In the genomic region with DNA sequence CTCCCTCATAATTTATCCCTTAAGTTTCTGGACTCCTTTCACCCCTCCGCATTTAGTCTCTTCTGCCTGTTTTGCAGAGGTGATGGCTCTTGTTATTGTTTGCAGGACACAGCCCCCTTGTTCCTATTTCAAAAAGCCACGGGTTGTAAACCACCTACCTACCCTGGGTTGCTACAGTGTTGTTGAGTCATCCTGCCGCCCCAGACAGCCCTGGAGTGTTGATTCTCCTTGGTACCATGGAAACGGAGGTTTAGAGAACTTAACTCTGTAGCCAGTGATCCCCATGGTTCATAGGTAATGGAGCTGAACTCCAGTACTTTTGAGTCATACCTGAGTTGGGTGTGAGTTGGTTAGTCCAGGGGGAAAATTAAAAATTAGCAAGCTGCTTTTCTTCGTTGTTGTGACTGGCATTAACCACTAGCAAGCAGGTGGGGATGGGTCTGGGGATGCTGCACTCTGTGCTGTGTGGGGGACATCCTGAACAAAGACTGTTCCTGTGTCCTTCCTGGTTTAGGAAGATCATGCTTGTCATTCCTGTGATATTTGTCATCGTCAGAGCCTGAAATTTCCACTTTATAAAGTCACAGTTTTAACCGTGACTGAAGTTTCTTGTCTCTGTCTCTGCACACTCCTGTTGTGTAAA, we compare ENCODE assay signal across 8 mouse cellular contexts. TPM values are rescaled to one million over a fixed set of nuclear protein-coding genes. Genes with fewer than 3 reads are reported as not detected.
DNase-seq lines count a peak whose midpoint lies in the region; ATAC-seq and TF ChIP-seq lines count a peak whose summit lies in the region.

No protein-coding gene starts in this region.

- no peak for TF ChIP-seq POLR2A in myocyte (IDR thresholded peaks at IDR 0.05; ENCODE audit: insufficient read length, low read depth)

- no peak for ATAC-seq in heart, embryonic 14.5 days (ENCODE audit: insufficient number of reproducible peaks, insufficient read depth, low FRiP score, low read depth)
- ATAC-seq in forebrain, embryonic 14.5 days: no peak
- ATAC-seq in limb, embryonic 11.5 days (ENCODE audit: insufficient number of reproducible peaks, low FRiP score, low TSS enrichment, low read depth): no peak

- 15% methylated on average over 7 of the region's 7 CpGs for WGBS in heart, embryonic 14.5 days
- WGBS in forebrain, embryonic 14.5 days: 20% methylated on average over 7 of the region's 7 CpGs
- WGBS in limb, embryonic 11.5 days: 21% methylated on average over 7 of the region's 7 CpGs

- intact Hi-C loops in heart, postnatal 25 days (cut with DNase I): loop anchor here (5.0 kb wide), 2 partner anchors 41 to 96 kb away; no protein-coding TSS in a partner anchor

- H3K27me3 ChIP-seq in heart, embryonic 14.5 days (ENCODE audit: control insufficient read depth, insufficient read depth, low read length): no peaks in the 10 kb centered on the region
- H3K27me3 ChIP-seq in forebrain, embryonic 14.5 days (replicated peaks; ENCODE audit: control insufficient read depth, insufficient read depth, low read length): no peaks in the 10 kb centered on the region
- H3K27me3 ChIP-seq in limb, embryonic 11.5 days (ENCODE audit: control insufficient read depth, insufficient read depth, low read length): no peaks in the 10 kb centered on the region
- H3K27me3 ChIP-seq in myocyte (ENCODE audit: control insufficient read depth, insufficient read depth, insufficient read length): no peaks in the 10 kb centered on the region

- H3K4me1 ChIP-seq in heart, embryonic 14.5 days (ENCODE audit: control insufficient read depth in 2 of 2, insufficient read depth in 2 of 2, low read length in 2 of 2): peaks cover 29 to 61% of the 10 kb centered on the region in 2 experiments
- peaks cover 38% of the 10 kb centered on the region for H3K4me1 ChIP-seq in forebrain, embryonic 14.5 days (ENCODE audit: control insufficient read depth, insufficient read depth, low read length)
- peaks cover 23% of the 10 kb centered on the region for H3K4me1 ChIP-seq in limb, embryonic 11.5 days (ENCODE audit: control insufficient read depth, insufficient read depth, low read length)

- H3K4me3 ChIP-seq in heart, embryonic 14.5 days (ENCODE audit: control insufficient read depth in 1 of 2, insufficient read depth in 1 of 2, low read depth in 1 of 2, low read length in 2 of 2): peak overlapping the region; percentile 19 to 90; a peak in 3 of 4 replicates
- H3K4me3 ChIP-seq in forebrain, embryonic 14.5 days (ENCODE audit: low read depth, low read length): peak overlapping the region; percentile 92
- no peak overlapping the region; the same call in 1 of the 2 replicates for H3K4me3 ChIP-seq in limb, embryonic 11.5 days (ENCODE audit: low read depth, low read length)
- peak overlapping the region; percentile 71 for H3K4me3 ChIP-seq in myocyte

- peak overlapping the region; percentile 72 for H3K4me2 ChIP-seq in heart, embryonic 14.5 days (ENCODE audit: low read length)
- H3K4me2 ChIP-seq in forebrain, embryonic 14.5 days (ENCODE audit: low read length): peak overlapping the region; percentile 53
- peak overlapping the region; percentile 79; the same call in 1 of the 2 replicates for H3K4me2 ChIP-seq in limb, embryonic 11.5 days (ENCODE audit: low read depth, severe bottlenecking)
- peak overlapping the region; percentile 91 for H3K4me2 ChIP-seq in myocyte (ENCODE audit: low read depth)

- H3ac ChIP-seq in myocyte (ENCODE audit: control insufficient read depth, insufficient read length): no peak overlapping the region

- no peaks in the 10 kb centered on the region for H3K9me3 ChIP-seq in heart, embryonic 14.5 days (ENCODE audit: control insufficient read depth, low read length)
- H3K9me3 ChIP-seq in forebrain, embryonic 14.5 days (replicated peaks; ENCODE audit: control insufficient read depth, low read length): no peaks in the 10 kb centered on the region
- no peaks in the 10 kb centered on the region for H3K9me3 ChIP-seq in limb, embryonic 11.5 days (ENCODE audit: control insufficient read depth, low read length)

- peak overlapping the region; percentile 99 for H3K9ac ChIP-seq in heart, embryonic 14.5 days (ENCODE audit: low read length)
- H3K9ac ChIP-seq in forebrain, embryonic 14.5 days (ENCODE audit: low read length): peak overlapping the region; percentile 99
- H3K9ac ChIP-seq in limb, embryonic 11.5 days (ENCODE audit: low read length): no peak overlapping the region

- peaks cover 86% of the 10 kb centered on the region for H3K79me2 ChIP-seq in myocyte (ENCODE audit: control insufficient read depth, insufficient read depth)

- H3K36me3 ChIP-seq in heart, embryonic 14.5 days (ENCODE audit: control insufficient read depth, insufficient read depth, low read length): 0 out of 2 replicates have a peak, but pooled peaks cover 4% of the 10 kb centered on the region
- 0 out of 2 replicates have a peak, but pooled peaks cover 2% of the 10 kb centered on the region for H3K36me3 ChIP-seq in forebrain, embryonic 14.5 days (ENCODE audit: control insufficient read depth, insufficient read depth, low read length)
- H3K36me3 ChIP-seq in limb, embryonic 11.5 days (ENCODE audit: control insufficient read depth, insufficient read depth, low read length): no peaks in the 10 kb centered on the region
- H3K36me3 ChIP-seq in myocyte (ENCODE audit: control insufficient read depth, insufficient read depth): no peaks in the 10 kb centered on the region

- no peak for DNase-seq in heart, postnatal 25 days (ENCODE audit: low spot score)
- DNase-seq in ES-CJ7 (ENCODE audit: low read depth, low spot score): peak; percentile 62
- no peak for DNase-seq in forebrain, embryonic 14.5 days (ENCODE audit: low spot score)
- DNase-seq in limb, embryonic 11.5 days (ENCODE audit: low spot score): no peak
- DNase-seq in cerebellum, adult 11-12 months: no peak
- DNase-seq in yolk sac, embryonic 10.5 days (ENCODE audit: low spot score): no peak

- peak overlapping the region; percentile 27 to 99; a peak in 3 of 4 replicates for H3K27ac ChIP-seq in heart, embryonic 14.5 days (replicated peaks in 1 of 2; ENCODE audit: control insufficient read depth in 1 of 2, insufficient read depth in 1 of 2, low read depth in 2 of 2, low read length in 2 of 2)
- no peak overlapping the region for H3K27ac ChIP-seq in forebrain, embryonic 14.5 days (ENCODE audit: low read depth, low read length)
- H3K27ac ChIP-seq in limb, embryonic 11.5 days (replicated peaks; ENCODE audit: low read depth, low read length): no peak overlapping the region

TF ChIP-seq in myocyte, 11 proteins besides CTCF, POLR2A, EP300 and RAD21:
- no peak for TF ChIP-seq USF1 (IDR thresholded peaks at IDR 0.05; ENCODE audit: low read depth)
- TF ChIP-seq POLR2AphosphoS2 (IDR thresholded peaks at IDR 0.05; ENCODE audit: insufficient read length, low read depth): no peak
- TF ChIP-seq TCF3 (IDR thresholded peaks at IDR 0.05; ENCODE audit: insufficient read length, low read depth): no peak
- TF ChIP-seq MAX (IDR thresholded peaks at IDR 0.05; ENCODE audit: low read depth): no peak
- TF ChIP-seq SRF (IDR thresholded peaks at IDR 0.05; ENCODE audit: control insufficient read depth, insufficient read length, low read depth): no peak
- no peak for TF ChIP-seq CEBPB (IDR thresholded peaks at IDR 0.05; ENCODE audit: insufficient read depth, poor library complexity, severe bottlenecking)
- no peak for TF ChIP-seq TCF12 (IDR thresholded peaks at IDR 0.05; ENCODE audit: insufficient read depth, poor library complexity, severe bottlenecking)
- TF ChIP-seq REST (IDR thresholded peaks at IDR 0.05; ENCODE audit: insufficient read depth, insufficient read length): no peak
- no peak for TF ChIP-seq MYOD1 (IDR thresholded peaks at IDR 0.05; ENCODE audit: control insufficient read depth in 1 of 3, insufficient read length in 2 of 3, low read depth in 2 of 3)
- TF ChIP-seq MYOG (IDR thresholded peaks at IDR 0.05; ENCODE audit: control insufficient read depth in 1 of 3, insufficient read depth in 1 of 3, insufficient read length in 2 of 3, low read depth in 2 of 3): no peak
- TF ChIP-seq E2F4 (IDR thresholded peaks at IDR 0.05; ENCODE audit: insufficient read depth): no peak

RNA-seq across cellular contexts. Expression of a gene that starts 1.8 kb away (rescaled TPM):
- polyA plus RNA-seq in heart, embryonic 14.5 days (2014; fragmentation: Nextera tagmentation; extraction: Ambion mirVana): 28.7 and 31.5 TPM in 2 replicates
- 10 to 100 TPM; 21.4 to 22.9 TPM for total RNA-seq in heart, postnatal 25 days (2021)
- 26.7 and 28.6 TPM in 2 replicates for polyA plus RNA-seq in forebrain, embryonic 14.5 days (2014; fragmentation: Nextera tagmentation; extraction: Ambion mirVana)
- 21.7 and 22.0 TPM in 2 replicates for polyA plus RNA-seq in limb, embryonic 11.5 days (2014; fragmentation: Nextera tagmentation; extraction: Ambion mirVana)
- polyA plus RNA-seq in myocyte (2012; fragmentation: generic; extraction: Trizol): 13.0 TPM

RNA-seq across cellular contexts. Expression of a gene that starts 2.6 kb away (rescaled TPM):
- polyA plus RNA-seq in heart, embryonic 14.5 days (2014; fragmentation: Nextera tagmentation; extraction: Ambion mirVana): 42.4 and 43.4 TPM in 2 replicates
- 10 to 100 TPM; 38.5 to 40.9 TPM for total RNA-seq in heart, postnatal 25 days (2021)
- 35.1 and 42.9 TPM in 2 replicates for polyA plus RNA-seq in forebrain, embryonic 14.5 days (2014; fragmentation: Nextera tagmentation; extraction: Ambion mirVana)
- polyA plus RNA-seq in limb, embryonic 11.5 days (2014; fragmentation: Nextera tagmentation; extraction: Ambion mirVana): 41.6 and 43.0 TPM in 2 replicates
- polyA plus RNA-seq in myocyte (2012; fragmentation: generic; extraction: Trizol): 5.6 TPM

Comparison
In these comparisons a context has a peak if more than half of its experiments do, and no peak if none do; other contexts are left out.
1. H3K27ac ChIP-seq: peak in heart, embryonic 14.5 days (2 of 2); none in forebrain, embryonic 14.5 days (single experiment) and limb, embryonic 11.5 days (single experiment).
2. Peak in every context shown above with its lines, with median percentiles within 50 percentile points of each other: H3K4me2 ChIP-seq.